Mouse (Mus musculus) stomach, embryonic 16.5 days (tissue): ENCODE data around the gene Tas1r3. TPM values are rescaled to one million over a fixed set of nuclear protein-coding genes. Genes with fewer than 3 reads are reported as not detected.
A peak's percentile ranks its signal among the peaks of the same experiment; 100 is the strongest.

Experiments
- ATAC-seq: fragments of 200-750 bp; cut with Nextera tagmentation; 2 replicates; pipeline ENCODE4 v1.8.0; 2017; ENCODE audit warnings: moderate number of reproducible peaks, moderate TSS enrichment; ENCODE audit not compliant: insufficient read depth, low FRiP score
- H3K27ac ChIP-seq: fragments of 300-500 bp; sonication (generic); 2 replicates; pipeline ENCODE4 v1.5.1; 2014; ENCODE audit warnings: low read length
- H3K27me3 ChIP-seq: fragments of 300-500 bp; sonication (generic); 2 replicates; pipeline ENCODE4 v1.6.1; 2014; ENCODE audit warnings: low read length, control low read depth, mixed read lengths; ENCODE audit not compliant: control insufficient read depth, insufficient read depth
- H3K36me3 ChIP-seq: fragments of 300-500 bp; sonication (generic); 2 replicates; pipeline ENCODE4 v1.6.1; 2014; ENCODE audit warnings: low read length; ENCODE audit not compliant: control insufficient read depth, insufficient read depth
- H3K4me1 ChIP-seq: fragments of 300-500 bp; sonication (generic); 2 replicates; pipeline ENCODE4 v1.6.1; 2014; ENCODE audit warnings: low read length, control low read depth, mixed read lengths; ENCODE audit not compliant: control insufficient read depth, insufficient read depth
- H3K4me2 ChIP-seq: fragments of 300-500 bp; sonication (generic); 2 replicates; pipeline ENCODE4 v1.6.1; 2014; ENCODE audit warnings: low read depth, low read length, mixed read lengths
- H3K4me3 ChIP-seq: fragments of 300-500 bp; sonication (generic); replicated peaks from 2 replicates; pipeline ENCODE4 v1.5.1; 2014; ENCODE audit warnings: mild to moderate bottlenecking, low read length
- H3K9ac ChIP-seq: fragments of 300-500 bp; sonication (generic); 2 replicates; pipeline ENCODE4 v1.6.1; 2014; ENCODE audit warnings: low read length
- H3K9me3 ChIP-seq: fragments of 300-500 bp; sonication (generic); replicated peaks from 2 replicates; pipeline ENCODE4 v1.6.1; 2016; ENCODE audit warnings: low read length, control low read depth; ENCODE audit not compliant: control insufficient read depth
- WGBS: fragments of 180-500 bp; shearing (Covaris S2); extraction: QIAGEN DNeasy Blood & Tissue Kit; methylation state at CpG from one replicate; pipeline ENCODE4 v1.1.7; 2014; 5-methylcytosine and 5-hydroxymethylcytosine counted together
- polyA plus RNA-seq: library from polyadenylated mRNA; unstranded; fragments of >200 nt; fragmentation: Nextera tagmentation; extraction: Ambion mirVana; gene quantifications from 2 replicates; pipeline ENCODE4 v1.2.1, GENCODE M21; 2015

Gene Tas1r3
- polyA plus RNA-seq, 1 experiment from 2014 or later, result 0.35 TPM

GRCm38 (mm10) chr4:155831205-155831766 is 31.9 kb downstream of the Tas1r3 start, which contains the start of gene Aurkaip1:
Gene Aurkaip1 (plus strand): TSS chr4:155831272.
- Histone ChIP-seq H3K9ac (peak within 1 kb of the TSS; percentile 93), H3K9me3 (no peaks in the 10 kb centered on the region), H3K4me1 (peaks cover 21% of the 10 kb centered on the region), H3K27ac (peak within 1 kb of the TSS; percentile 96), H3K36me3 (0 out of 2 replicates have a peak, but pooled peaks cover 8% of the 10 kb centered on the region), H3K4me3 (peak within 1 kb of the TSS; percentile 88), H3K4me2 (peak within 1 kb of the TSS; percentile 98), H3K27me3 (no peaks in the 10 kb centered on the region)
- ATAC-seq, result peak; percentile 95
- whole genome bisulfite sequencing, result under 1% methylated on average over 49 of the region's 49 CpGs

DNA sequence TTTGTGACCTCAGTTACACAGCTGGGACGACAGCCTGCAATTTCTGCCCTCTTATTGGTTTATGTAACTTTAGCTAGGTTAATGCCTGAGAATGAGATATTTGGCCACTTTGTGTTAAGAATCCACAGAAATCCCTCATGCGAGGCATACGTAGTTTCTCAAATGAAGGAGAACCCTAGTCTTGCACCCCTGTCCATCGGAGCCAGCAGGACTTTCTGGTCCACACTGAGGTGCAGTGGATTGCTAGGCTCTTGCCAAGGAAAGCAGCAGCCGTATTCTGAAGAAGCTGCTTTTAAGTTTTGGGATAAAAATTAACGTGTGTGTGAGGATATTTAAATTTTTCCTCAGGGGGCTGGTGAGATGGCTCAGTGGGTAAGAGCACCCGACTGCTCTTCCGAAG is 32.6 kb downstream of the Tas1r3 start:
- Histone ChIP-seq H3K27me3 (no peaks in the 10 kb centered on the region), H3K9ac (peak overlapping the region; percentile 55), H3K4me3 (peak overlapping the region; percentile 88), H3K27ac (peak overlapping the region; percentile 96), H3K4me2 (peak overlapping the region; percentile 98), H3K4me1 (peaks cover 21% of the 10 kb centered on the region), H3K9me3 (no peaks in the 10 kb centered on the region), H3K36me3 (peaks cover 10% of the 10 kb centered on the region; the same call in 1 of the 2 replicates)
- 51% methylated on average over 8 of the region's 8 CpGs for WGBS
- ATAC-seq, result no peak

DNA sequence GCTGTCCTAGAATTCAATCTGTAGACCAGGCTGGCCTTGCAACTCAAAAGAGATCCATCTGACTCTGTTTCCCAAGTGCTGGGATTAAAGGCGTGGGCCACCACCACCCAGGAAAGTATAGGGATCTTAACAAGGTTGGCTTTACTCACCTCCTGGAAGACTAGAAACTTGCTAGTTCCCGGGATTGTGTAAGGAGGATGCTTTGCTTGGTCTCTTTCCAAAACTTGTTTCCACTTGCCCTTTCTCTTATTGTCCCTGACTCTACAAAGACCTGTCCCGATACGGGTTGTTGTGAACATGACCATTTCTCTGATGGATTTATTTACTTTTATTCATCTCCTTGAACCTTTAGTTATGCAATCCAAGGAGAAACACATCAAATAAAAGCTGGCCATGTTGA is 33.3 kb downstream of the Tas1r3 start:
- Histone ChIP-seq H3K27me3 (no peaks in the 10 kb centered on the region), H3K4me2 (no peak overlapping the region), H3K9me3 (no peaks in the 10 kb centered on the region), H3K9ac (no peak overlapping the region), H3K4me1 (peaks cover 21% of the 10 kb centered on the region), H3K27ac (no peak overlapping the region), H3K36me3 (peaks cover 16% of the 10 kb centered on the region; the same call in 1 of the 2 replicates), H3K4me3 (no peak overlapping the region)
- WGBS, result 87% methylated on average over 4 of the region's 4 CpGs
- ATAC-seq, result no peak

GRCm38 (mm10) chr4:155823443-155823842 is 39.7 kb downstream of the Tas1r3 start:
- Histone ChIP-seq H3K4me3 (no peak overlapping the region), H3K27me3 (no peaks in the 10 kb centered on the region), H3K36me3 (peaks cover 64% of the 10 kb centered on the region), H3K4me1 (no peaks in the 10 kb centered on the region), H3K4me2 (no peak overlapping the region), H3K27ac (no peak overlapping the region), H3K9me3 (no peaks in the 10 kb centered on the region), H3K9ac (no peak overlapping the region)
- WGBS, result 93% methylated on average over 16 of the region's 16 CpGs
- ATAC-seq, result no peak

- Histone ChIP-seq H3K36me3 (peaks cover 74% of the 10 kb centered on the region), H3K9ac (no peak overlapping the region), H3K4me2 (no peak overlapping the region), H3K27me3 (no peaks in the 10 kb centered on the region), H3K4me3 (no peak overlapping the region), H3K9me3 (no peaks in the 10 kb centered on the region), H3K4me1 (no peaks in the 10 kb centered on the region), H3K27ac (no peak overlapping the region)
- 72% methylated on average over 7 of the region's 7 CpGs for WGBS
- ATAC-seq, result no peak
Observed at GRCm38 (mm10) chr4:155821025-155821424, 42.1 kb downstream of the Tas1r3 start.

GRCm38 (mm10) chr4:155817533-155817932 is 45.6 kb downstream of the Tas1r3 start:
- Histone ChIP-seq H3K36me3 (peaks cover 57% of the 10 kb centered on the region), H3K27me3 (no peaks in the 10 kb centered on the region), H3K4me2 (no peak overlapping the region), H3K27ac (no peak overlapping the region), H3K4me1 (peaks cover 10% of the 10 kb centered on the region), H3K4me3 (no peak overlapping the region), H3K9me3 (no peaks in the 10 kb centered on the region), H3K9ac (no peak overlapping the region)
- no peak for ATAC-seq
- 81% methylated on average over 4 of the region's 4 CpGs for WGBS

GRCm38 (mm10) chr4:155812665-155813181 is 50.4 kb downstream of the Tas1r3 start:
- Histone ChIP-seq H3K27me3 (no peaks in the 10 kb centered on the region), H3K9me3 (no peaks in the 10 kb centered on the region), H3K27ac (peak overlapping the region; percentile 89), H3K36me3 (peaks cover 36% of the 10 kb centered on the region), H3K4me1 (peaks cover 16% of the 10 kb centered on the region), H3K9ac (peak overlapping the region; percentile 99), H3K4me3 (peak overlapping the region; percentile 98), H3K4me2 (peak overlapping the region; percentile 89)
- WGBS, result under 1% methylated on average over 49 of the region's 49 CpGs
- peak; percentile 2; the same call in 1 of the 2 replicates for ATAC-seq

GRCm38 (mm10) chr4:155811929-155812664 is 51.1 kb downstream of the Tas1r3 start, which contains the start of gene Ccnl2:
Gene Ccnl2 (plus strand): TSS chr4:155812489.
- Histone ChIP-seq H3K9me3 (no peaks in the 10 kb centered on the region), H3K4me3 (peak within 1 kb of the TSS; percentile 98), H3K27ac (peak within 1 kb of the TSS; percentile 97), H3K4me2 (peak within 1 kb of the TSS; percentile 89), H3K36me3 (peaks cover 33% of the 10 kb centered on the region), H3K9ac (peak within 1 kb of the TSS; percentile 99), H3K27me3 (no peaks in the 10 kb centered on the region), H3K4me1 (peaks cover 16% of the 10 kb centered on the region)
- ATAC-seq, result peak; percentile 99
- under 1% methylated on average over 52 of the region's 60 CpGs for WGBS
